Mouse (Mus musculus) mouse embryonic stem cell (cell line): ENCODE results near the gene Ralgapa1.

Source experiments
- in situ Hi-C, 2 experiments: fragments of 300-500 bp; cut with MboI; formaldehyde crosslinking; loops; 1 replicate in 1 of 2; 3 replicates in 1 of 2; pipeline ENCODE4 v1.14.3; 2019 to 2020; ENCODE audit warnings: low sequenced_read_pairs in 2 of 2, low pct_unique_long_range_greater_than_20kb in 1 of 2, mixed read lengths in 1 of 2; ENCODE audit not compliant: unreplicated experiment in 1 of 2

Gene Ralgapa1

GRCm38 (mm10) chr12:55820661-55821314, at the start of gene Ralgapa1:
Gene Ralgapa1, minus strand, starts transcription at chr12:55821167.
- in situ Hi-C loops: no loop called here

GRCm38 (mm10) chr12:55869622-55870322, 48.8 kb upstream of the Ralgapa1 start:
- in situ Hi-C loops: no loop called here

GRCm38 (mm10) chr12:55867738-55868137, 46.8 kb upstream of the Ralgapa1 start:
- in situ Hi-C loops: no loop called here

GRCm38 (mm10) chr12:55860631-55861030, 39.7 kb upstream of the Ralgapa1 start:
- in situ Hi-C loops: no loop called here

- in situ Hi-C loops: no loop called here
Observed at GRCm38 (mm10) chr12:55859409-55860349, 38.7 kb upstream of the Ralgapa1 start.

- in situ Hi-C loops: no loop called here
Observed at GRCm38 (mm10) chr12:55850650-55851049, 29.7 kb upstream of the Ralgapa1 start.

GRCm38 (mm10) chr12:55847851-55848250, 26.9 kb upstream of the Ralgapa1 start:
- in situ Hi-C loops: no loop called here

- in situ Hi-C loops: no loop called here
Observed at GRCm38 (mm10) chr12:55846741-55847140, 25.8 kb upstream of the Ralgapa1 start.

GRCm38 (mm10) chr12:55837495-55837894, 16.5 kb upstream of the Ralgapa1 start:
- in situ Hi-C loops: no loop called here

- in situ Hi-C loops: no loop called here
Observed at GRCm38 (mm10) chr12:55836199-55836951, 15.4 kb upstream of the Ralgapa1 start, which contains the start of gene Brms1l. Gene Brms1l, plus strand, starts transcription at chr12:55836324.

GRCm38 (mm10) chr12:55835857-55836198, 14.9 kb upstream of the Ralgapa1 start:
- in situ Hi-C loops: no loop called here

GRCm38 (mm10) chr12:55834891-55835290, 13.9 kb upstream of the Ralgapa1 start:
- in situ Hi-C loops: no loop called here

- in situ Hi-C loops: no loop called here
Observed at GRCm38 (mm10) chr12:55833906-55834625, 13.1 kb upstream of the Ralgapa1 start.

GRCm38 (mm10) chr12:55832961-55833360, 12.0 kb upstream of the Ralgapa1 start:
- in situ Hi-C loops: no loop called here

- in situ Hi-C loops: no loop called here
Observed at GRCm38 (mm10) chr12:55831101-55831500, 10.1 kb upstream of the Ralgapa1 start.

- in situ Hi-C loops: no loop called here
Observed at GRCm38 (mm10) chr12:55825537-55825936, 4.6 kb upstream of the Ralgapa1 start.

- in situ Hi-C loops: no loop called here
Observed at GRCm38 (mm10) chr12:55824027-55824426, 3.1 kb upstream of the Ralgapa1 start.

- in situ Hi-C loops: no loop called here
Observed at GRCm38 (mm10) chr12:55820119-55820660, 777 bp downstream of the Ralgapa1 start.
